Mouse (Mus musculus): ENCODE measurements around the gene Slc12a6. TPM values are rescaled to one million over a fixed set of nuclear protein-coding genes. Genes with fewer than 3 reads are reported as not detected.

The Slc12a6 gene
- polyA plus RNA-seq, 1 experiment from 2014 or later = 7.0 TPM

GRCm38 (mm10) chr2:112241787-112242186, 23.8 kb upstream of the Slc12a6 start:
- WGBS (ENCODE audit: insufficient replicate concordance) = 82% methylated on average over 14 of the region's 14 CpGs
- H3K36me3 ChIP-seq = peaks cover 6% of the 10 kb centered on the region; the same call in 1 of the 2 replicates
- ATAC-seq = no peak
- no peak overlapping the region for H3K27ac ChIP-seq
- H3K9me3 ChIP-seq (replicated peaks) = no peaks in the 10 kb centered on the region
- H3K27me3 ChIP-seq (replicated peaks) = no peaks in the 10 kb centered on the region; the same call in 1 of the 2 replicates
- no peak overlapping the region for H3K4me2 ChIP-seq
- no peak overlapping the region for H3K9ac ChIP-seq
- H3K4me3 ChIP-seq = no peak overlapping the region
- peaks cover 23% of the 10 kb centered on the region for H3K4me1 ChIP-seq

GRCm38 (mm10) chr2:112245307-112245706, 20.3 kb upstream of the Slc12a6 start:
- 85% methylated on average over 5 of the region's 5 CpGs for WGBS (ENCODE audit: insufficient replicate concordance)
- Histone ChIP-seq H3K36me3 (peaks cover 6% of the 10 kb centered on the region; the same call in 1 of the 2 replicates), H3K4me1 (peaks cover 4% of the 10 kb centered on the region), H3K27me3 (replicated peaks) (no peaks in the 10 kb centered on the region; the same call in 1 of the 2 replicates), H3K4me2 (no peak overlapping the region), H3K9ac (no peak overlapping the region), H3K4me3 (no peak overlapping the region), H3K9me3 (replicated peaks) (no peaks in the 10 kb centered on the region), H3K27ac (no peak overlapping the region)
- no peak for ATAC-seq

- Histone ChIP-seq H3K36me3 (peaks cover 6% of the 10 kb centered on the region; the same call in 1 of the 2 replicates), H3K27ac (no peak overlapping the region), H3K4me2 (no peak overlapping the region), H3K27me3 (replicated peaks) (no peaks in the 10 kb centered on the region), H3K9ac (no peak overlapping the region), H3K4me1 (no peaks in the 10 kb centered on the region), H3K9me3 (replicated peaks) (no peaks in the 10 kb centered on the region), H3K4me3 (no peak overlapping the region)
- 85% methylated on average over 6 of the region's 6 CpGs for WGBS (ENCODE audit: insufficient replicate concordance)
- no peak for ATAC-seq
Observed at GRCm38 (mm10) chr2:112246193-112246592, 19.4 kb upstream of the Slc12a6 start.

GRCm38 (mm10) chr2:112247323-112247722, 18.3 kb upstream of the Slc12a6 start:
- 54% methylated on average over 10 of the region's 10 CpGs for WGBS (ENCODE audit: insufficient replicate concordance)
- H3K4me3 ChIP-seq = no peak overlapping the region
- H3K4me1 ChIP-seq = no peaks in the 10 kb centered on the region
- H3K4me2 ChIP-seq = no peak overlapping the region
- ATAC-seq = no peak
- no peaks in the 10 kb centered on the region for H3K9me3 ChIP-seq (replicated peaks)
- no peaks in the 10 kb centered on the region for H3K27me3 ChIP-seq (replicated peaks)
- no peak overlapping the region for H3K9ac ChIP-seq
- H3K36me3 ChIP-seq = peaks cover 6% of the 10 kb centered on the region; the same call in 1 of the 2 replicates
- H3K27ac ChIP-seq = no peak overlapping the region

- Histone ChIP-seq H3K4me2 (no peak overlapping the region), H3K27ac (no peak overlapping the region), H3K36me3 (peaks cover 6% of the 10 kb centered on the region; the same call in 1 of the 2 replicates), H3K9me3 (replicated peaks) (no peaks in the 10 kb centered on the region), H3K27me3 (replicated peaks) (peaks cover 6% of the 10 kb centered on the region; the same call in 1 of the 2 replicates), H3K9ac (no peak overlapping the region), H3K4me1 (no peaks in the 10 kb centered on the region), H3K4me3 (no peak overlapping the region)
- 79% methylated on average over 10 of the region's 10 CpGs for WGBS (ENCODE audit: insufficient replicate concordance)
- no peak for ATAC-seq
Observed at GRCm38 (mm10) chr2:112249780-112250453, 15.7 kb upstream of the Slc12a6 start.

GRCm38 (mm10) chr2:112254675-112255515, 10.7 kb upstream of the Slc12a6 start:
- ATAC-seq = no peak
- Histone ChIP-seq H3K4me3 (no peak overlapping the region), H3K9me3 (replicated peaks) (no peaks in the 10 kb centered on the region), H3K4me2 (no peak overlapping the region), H3K27me3 (replicated peaks) (peaks cover 6% of the 10 kb centered on the region; the same call in 1 of the 2 replicates), H3K36me3 (no peaks in the 10 kb centered on the region), H3K4me1 (no peaks in the 10 kb centered on the region), H3K9ac (no peak overlapping the region), H3K27ac (no peak overlapping the region)
- 49% methylated on average over 7 of the region's 7 CpGs for WGBS (ENCODE audit: insufficient replicate concordance)

GRCm38 (mm10) chr2:112259241-112259962, 6.2 kb upstream of the Slc12a6 start, which contains the start of gene Nutm1:
Gene Nutm1 (minus strand): TSS chr2:112259291.
- no peak for ATAC-seq
- H3K36me3 ChIP-seq = peaks cover 4% of the 10 kb centered on the region; the same call in 1 of the 2 replicates
- 64% methylated on average over 10 of the region's 10 CpGs for WGBS (ENCODE audit: insufficient replicate concordance)

GRCm38 (mm10) chr2:112261748-112262653, 3.6 kb upstream of the Slc12a6 start, which contains the start of gene Nop10:
Gene Nop10 (plus strand): TSS chr2:112261926.
- ATAC-seq = peak; percentile 46
- Histone ChIP-seq H3K27me3 (replicated peaks) (no peaks in the 10 kb centered on the region), H3K4me3 (peak within 1 kb of the TSS; percentile 65), H3K9me3 (replicated peaks) (no peaks in the 10 kb centered on the region), H3K9ac (peak within 1 kb of the TSS; percentile 54), H3K27ac (peak within 1 kb of the TSS; percentile 69), H3K4me2 (peak within 1 kb of the TSS; percentile 91), H3K36me3 (peaks cover 4% of the 10 kb centered on the region; the same call in 1 of the 2 replicates), H3K4me1 (peaks cover 38% of the 10 kb centered on the region)
- WGBS (ENCODE audit: insufficient replicate concordance) = under 1% methylated on average over 36 of the region's 36 CpGs

More at GRCm38 (mm10) chr2:112259241-112259962, 6.2 kb upstream of the Slc12a6 start, which contains the start of gene Nutm1:
- peaks cover 20% of the 10 kb centered on the region for H3K4me1 ChIP-seq
- H3K27ac ChIP-seq = no peak within 1 kb of the TSS
- H3K4me2 ChIP-seq = no peak within 1 kb of the TSS
- no peak within 1 kb of the TSS for H3K9ac ChIP-seq
- H3K9me3 ChIP-seq (replicated peaks) = no peaks in the 10 kb centered on the region
- no peak within 1 kb of the TSS for H3K4me3 ChIP-seq
- H3K27me3 ChIP-seq (replicated peaks) = no peaks in the 10 kb centered on the region

- WGBS (ENCODE audit: insufficient replicate concordance) = 20% methylated on average over 4 of the region's 4 CpGs
- Histone ChIP-seq H3K4me2 (peak overlapping the region; percentile 91), H3K4me3 (peak overlapping the region; percentile 65), H3K36me3 (peaks cover 4% of the 10 kb centered on the region; the same call in 1 of the 2 replicates), H3K9me3 (replicated peaks) (no peaks in the 10 kb centered on the region), H3K27me3 (replicated peaks) (no peaks in the 10 kb centered on the region), H3K9ac (peak overlapping the region; percentile 54), H3K27ac (peak overlapping the region; percentile 69), H3K4me1 (peaks cover 46% of the 10 kb centered on the region)
- ATAC-seq = peak; percentile 19; the same call in 1 of the 2 replicates
Observed at GRCm38 (mm10) chr2:112262779-112263295, 2.8 kb upstream of the Slc12a6 start.

GRCm38 (mm10) chr2:112264364-112264763, 1.3 kb upstream of the Slc12a6 start:
- Histone ChIP-seq H3K4me1 (peaks cover 56% of the 10 kb centered on the region), H3K9me3 (replicated peaks) (no peaks in the 10 kb centered on the region), H3K9ac (no peak overlapping the region), H3K4me2 (peak overlapping the region; percentile 91), H3K36me3 (peaks cover 4% of the 10 kb centered on the region; the same call in 1 of the 2 replicates), H3K27ac (no peak overlapping the region), H3K4me3 (no peak overlapping the region), H3K27me3 (replicated peaks) (no peaks in the 10 kb centered on the region)
- ATAC-seq = no peak
- 58% methylated on average over 4 of the region's 4 CpGs for WGBS (ENCODE audit: insufficient replicate concordance)
